Mouse (Mus musculus) heart, postnatal 14 days (tissue): Measurements from ENCODE around the gene Sdf2l1. TPM values are rescaled to one million over a fixed set of nuclear protein-coding genes. Genes with fewer than 3 reads are reported as not detected.
A peak's percentile ranks its signal among the peaks of the same experiment; 100 is the strongest.
"Not testable (repeated sequence)": the region's sequence is repeated elsewhere in the genome, so short reads cannot be mapped to it uniquely, and the experiment has no call there.

ENCODE experiments used
- DNase-seq, 2 experiments: peaks; one replicate each; pipeline ENCODE4 v3.0.0; 2021 to 2022
- intact Hi-C: fragments of 180-260 bp; cut with DNase I; formaldehyde crosslinking; loops from one replicate; pipeline ENCODE4 v1.15.1; 2025
- long read RNA-seq, 2 experiments: library from polyadenylated mRNA; stranded (forward); transcript quantifications; one replicate each; pipeline ENCODE4 v2.0.0; 2021
- total RNA-seq, 2 experiments: library from RNA; stranded (reverse); gene quantifications; 2 replicates each; pipeline ENCODE4 v1.2.3; 2021

Sdf2l1 gene
- total RNA-seq = 1 to 10 TPM; 6.7 to 9.3 TPM
- long read RNA-seq, experiment 1, transcript Sdf2l1-201 (3 exons, 1,108 nt) = major isoform, 7 of 7 reads
- long read RNA-seq, experiment 1, partial matches to known transcripts = 0 of 7 reads
- long read RNA-seq, experiment 1, other reads (novel, unspliced or antisense) = 0 of 7 reads
- long read RNA-seq, experiment 2 = 0 reads

GRCm38 (mm10) chr16:17132089-17132905 is at the start of gene Sdf2l1:
Sdf2l1 (minus strand) TSS chr16:17132383.
- peak; percentile 96 for DNase-seq
- intact Hi-C loops = no loop called here

GRCm38 (mm10) chr16:17181382-17181781 is 49.2 kb upstream of the Sdf2l1 start:
- intact Hi-C loops = no loop called here
- peak in 1 of 2 experiments; percentile 13 for DNase-seq

- no peak for DNase-seq
- intact Hi-C loops = no loop called here
Measured at GRCm38 (mm10) chr16:17179706-17180105, 47.5 kb upstream of the Sdf2l1 start.

- no peak for DNase-seq
- intact Hi-C loops = no loop called here
Measured at GRCm38 (mm10) chr16:17177623-17178170, 45.5 kb upstream of the Sdf2l1 start.

GRCm38 (mm10) chr16:17175765-17176164 is 43.6 kb upstream of the Sdf2l1 start:
- no peak for DNase-seq
- intact Hi-C loops = no loop called here

- intact Hi-C loops = no loop called here
- DNase-seq = no peak
Measured at GRCm38 (mm10) chr16:17168049-17168448, 35.9 kb upstream of the Sdf2l1 start.

GRCm38 (mm10) chr16:17167179-17167578 is 35.0 kb upstream of the Sdf2l1 start:
- intact Hi-C loops = no loop called here
- no peak for DNase-seq

- DNase-seq, intact Hi-C loops: not testable (repeated sequence)
Measured at GRCm38 (mm10) chr16:17165478-17165877, 33.3 kb upstream of the Sdf2l1 start.

- intact Hi-C loops = no loop called here
- DNase-seq = no peak
Measured at GRCm38 (mm10) chr16:17154346-17154745, 22.2 kb upstream of the Sdf2l1 start.

GRCm38 (mm10) chr16:17151874-17152273 is 19.7 kb upstream of the Sdf2l1 start:
- no peak for DNase-seq
- intact Hi-C loops = no loop called here

- intact Hi-C loops = no loop called here
- DNase-seq = no peak
Measured at GRCm38 (mm10) chr16:17150520-17151258, 18.5 kb upstream of the Sdf2l1 start.

GRCm38 (mm10) chr16:17148084-17148483 is 15.9 kb upstream of the Sdf2l1 start:
- DNase-seq = peak in 1 of 2 experiments; percentile 22
- intact Hi-C loops = loop anchor here (5.0 kb wide), 2 partner anchors 44 to 59 kb away; partner anchors contain the start of gene Rimbp3

- intact Hi-C loops = loop anchor here (5.0 kb wide), 2 partner anchors 45 to 60 kb away; partner anchors contain the start of gene Rimbp3
Measured at GRCm38 (mm10) chr16:17147391-17147929, 15.3 kb upstream of the Sdf2l1 start.

GRCm38 (mm10) chr16:17146772-17147235 is 14.6 kb upstream of the Sdf2l1 start, which contains the start of gene Ccdc116:
Ccdc116 (minus strand) TSS chr16:17147229.
- intact Hi-C loops = loop anchor here (5.0 kb wide), 2 partner anchors 45 to 60 kb away; partner anchors contain the start of gene Rimbp3
- peak; percentile 77 to 81 for DNase-seq

More at GRCm38 (mm10) chr16:17147391-17147929, 15.3 kb upstream of the Sdf2l1 start:
- DNase-seq = no peak

- no peak for DNase-seq
- intact Hi-C loops = loop anchor here (5.0 kb wide), 1 partner anchor 133 kb away; the partner anchor contains the start of gene Tmem191c
Measured at GRCm38 (mm10) chr16:17144339-17144738, 12.2 kb upstream of the Sdf2l1 start, which contains the start of gene Ydjc. Ydjc (plus strand) TSS chr16:17144621.

GRCm38 (mm10) chr16:17137355-17137754 is 5.2 kb upstream of the Sdf2l1 start:
- DNase-seq = no peak
- intact Hi-C loops = no loop called here

- no peak for DNase-seq
- intact Hi-C loops = no loop called here
Measured at GRCm38 (mm10) chr16:17132906-17133200, 670 bp upstream of the Sdf2l1 start.

- peak in 1 of 2 experiments; percentile 16 for DNase-seq
- intact Hi-C loops = no loop called here
Measured at GRCm38 (mm10) chr16:17131191-17132088, 743 bp downstream of the Sdf2l1 start.

GRCm38 (mm10) chr16:17127292-17127691 is 4.9 kb downstream of the Sdf2l1 start:
- peak in 1 of 2 experiments; percentile 62 for DNase-seq

More at GRCm38 (mm10) chr16:17127292-17127691, 4.9 kb downstream of the Sdf2l1 start:
- intact Hi-C loops = no loop called here
